Mouse (Mus musculus): ENCODE results near the gene Stpg1. TPM values are rescaled to one million over a fixed set of nuclear protein-coding genes. Genes with fewer than 3 reads are reported as not detected.
A peak's percentile ranks its signal among the peaks of the same experiment; 100 is the strongest.

Gene Stpg1
- polyA plus RNA-seq, 1 experiment from 2014 or later = 0.47 TPM

DNA sequence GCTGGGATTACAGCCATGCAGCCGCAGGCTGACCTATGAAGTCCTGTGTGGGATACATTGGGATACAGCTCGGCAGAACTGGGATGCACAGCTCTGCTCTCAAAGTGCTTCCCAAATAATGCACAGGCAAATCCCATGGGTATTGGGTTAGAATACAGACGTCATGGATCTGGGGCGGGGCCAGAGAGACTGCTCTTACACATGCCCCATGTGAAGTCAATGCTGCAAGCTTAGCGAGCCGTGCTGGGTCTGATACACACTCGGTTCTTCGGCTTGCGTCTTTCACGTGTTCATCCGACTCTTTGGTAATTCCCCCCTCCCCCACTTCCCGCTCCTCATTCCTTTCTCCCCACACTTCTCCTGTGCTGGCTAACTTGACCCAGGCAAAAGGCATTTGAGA, 44.5 kb downstream of the Stpg1 start:
- Histone ChIP-seq H3K27ac (ENCODE audit: low read length) (no peak overlapping the region), H3K4me1 (ENCODE audit: control insufficient read depth, insufficient read depth, low read length) (peaks cover 7% of the 10 kb centered on the region), H3K9ac (ENCODE audit: low read length) (no peak overlapping the region), H3K4me2 (ENCODE audit: low read depth, low read length) (no peak overlapping the region), H3K9me3 (replicated peaks; ENCODE audit: control insufficient read depth, low read length) (no peaks in the 10 kb centered on the region), H3K36me3 (ENCODE audit: control insufficient read depth, insufficient read depth) (no peaks in the 10 kb centered on the region), H3K4me3 (ENCODE audit: low read length) (no peak overlapping the region), H3K27me3 (ENCODE audit: control insufficient read depth, insufficient read depth, low read length) (no peaks in the 10 kb centered on the region; the same call in 1 of the 2 replicates)
- WGBS = 82% methylated on average over 12 of the region's 12 CpGs
- ATAC-seq (replicated peaks; ENCODE audit: extremely low read depth, insufficient read depth, low FRiP score) = no peak

DNA sequence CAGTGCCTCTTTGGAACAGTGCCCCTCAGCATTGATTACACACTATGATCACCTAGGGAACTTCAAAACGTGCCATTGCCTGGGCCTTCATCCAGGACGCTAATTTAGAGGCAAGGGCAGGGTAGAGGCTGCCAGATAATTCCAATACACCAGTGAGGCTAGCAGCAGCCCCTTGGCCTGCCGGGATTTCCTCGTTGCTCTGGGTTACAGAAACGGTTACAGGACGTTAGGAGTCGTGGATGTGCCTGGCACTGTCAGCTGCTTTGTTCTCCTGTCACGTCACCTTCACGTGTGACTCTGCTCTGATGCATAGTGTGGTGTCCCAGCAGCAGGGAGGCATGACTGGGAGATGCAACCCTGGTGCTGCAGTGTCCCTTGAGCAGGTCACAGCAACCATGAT, 45.5 kb downstream of the Stpg1 start:
- H3K27me3 ChIP-seq (ENCODE audit: control insufficient read depth, insufficient read depth, low read length) = no peaks in the 10 kb centered on the region; the same call in 1 of the 2 replicates
- ATAC-seq (replicated peaks; ENCODE audit: extremely low read depth, insufficient read depth, low FRiP score) = no peak
- WGBS = 69% methylated on average over 9 of the region's 9 CpGs

DNA sequence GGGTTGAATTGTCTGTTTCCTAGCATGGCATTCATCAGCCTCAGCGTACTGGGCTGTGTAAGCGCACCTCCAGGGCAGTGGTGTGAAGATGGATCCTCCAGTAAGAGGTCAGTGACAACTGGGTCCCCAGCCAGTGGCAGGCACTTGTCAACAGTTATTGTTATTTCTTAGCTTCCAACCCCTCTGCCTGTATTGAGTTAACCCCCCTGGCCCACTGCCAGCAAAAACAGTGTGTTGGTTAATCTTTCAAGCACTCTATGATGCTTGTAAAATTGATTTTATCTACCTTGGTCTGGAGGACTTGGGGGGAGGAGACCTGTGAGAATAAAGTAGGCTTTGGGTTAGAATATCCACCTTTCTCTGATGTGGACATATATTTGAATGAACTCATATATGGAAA, 49.7 kb downstream of the Stpg1 start:
- Histone ChIP-seq H3K27me3 (ENCODE audit: control insufficient read depth, insufficient read depth, low read length) (no peaks in the 10 kb centered on the region), H3K9me3 (replicated peaks; ENCODE audit: control insufficient read depth, low read length) (no peaks in the 10 kb centered on the region), H3K27ac (ENCODE audit: low read length) (peak overlapping the region; percentile 60), H3K36me3 (ENCODE audit: control insufficient read depth, insufficient read depth) (no peaks in the 10 kb centered on the region), H3K4me3 (ENCODE audit: low read length) (no peak overlapping the region), H3K4me1 (ENCODE audit: control insufficient read depth, insufficient read depth, low read length) (peaks cover 46% of the 10 kb centered on the region), H3K4me2 (ENCODE audit: low read depth, low read length) (no peak overlapping the region), H3K9ac (ENCODE audit: low read length) (no peak overlapping the region)
- no peak for ATAC-seq (replicated peaks; ENCODE audit: extremely low read depth, insufficient read depth, low FRiP score)
- WGBS = 52% methylated on average over 2 of the region's 2 CpGs

More for the DNA sequence above, 45.5 kb downstream of the Stpg1 start:
- peaks cover 16% of the 10 kb centered on the region for H3K4me1 ChIP-seq (ENCODE audit: control insufficient read depth, insufficient read depth, low read length)
- no peak overlapping the region for H3K27ac ChIP-seq (ENCODE audit: low read length)
- no peak overlapping the region for H3K4me2 ChIP-seq (ENCODE audit: low read depth, low read length)
- no peaks in the 10 kb centered on the region for H3K36me3 ChIP-seq (ENCODE audit: control insufficient read depth, insufficient read depth)
- H3K9me3 ChIP-seq (replicated peaks; ENCODE audit: control insufficient read depth, low read length) = no peaks in the 10 kb centered on the region
- no peak overlapping the region for H3K4me3 ChIP-seq (ENCODE audit: low read length)
- no peak overlapping the region for H3K9ac ChIP-seq (ENCODE audit: low read length)

DNA sequence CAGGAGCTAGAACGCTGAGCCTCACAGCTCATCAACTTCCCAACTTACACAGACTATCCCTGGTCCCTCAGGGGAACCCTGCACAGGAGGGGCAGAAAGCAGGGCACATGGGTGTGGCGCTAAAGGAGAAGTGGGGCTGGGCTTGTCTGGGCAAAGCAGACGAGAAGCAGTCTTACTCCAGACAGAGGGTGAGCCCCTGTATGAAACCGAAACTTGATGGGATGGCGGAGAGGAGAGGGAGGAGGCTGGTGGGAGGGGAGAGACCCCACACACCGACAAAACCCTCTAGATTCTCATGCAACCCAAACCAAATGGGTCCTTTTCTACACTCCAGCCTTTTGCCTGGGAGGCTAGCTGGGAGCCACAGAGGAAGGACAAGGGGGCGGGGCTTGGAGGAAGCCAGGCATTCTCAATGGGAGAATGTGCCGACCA, 50.5 kb downstream of the Stpg1 start:
- peak overlapping the region; percentile 61 for H3K9ac ChIP-seq (ENCODE audit: low read length)
- WGBS = 12% methylated on average over 8 of the region's 8 CpGs
- H3K27ac ChIP-seq (ENCODE audit: low read length) = peak overlapping the region; percentile 49
- H3K9me3 ChIP-seq (replicated peaks; ENCODE audit: control insufficient read depth, low read length) = no peaks in the 10 kb centered on the region
- peak; percentile 28; the same call in 1 of the 2 replicates for ATAC-seq (replicated peaks; ENCODE audit: extremely low read depth, insufficient read depth, low FRiP score)
- H3K4me2 ChIP-seq (ENCODE audit: low read depth, low read length) = peak overlapping the region; percentile 60
- peaks cover 49% of the 10 kb centered on the region for H3K4me1 ChIP-seq (ENCODE audit: control insufficient read depth, insufficient read depth, low read length)
- peak overlapping the region; percentile 35 for H3K4me3 ChIP-seq (ENCODE audit: low read length)
- H3K36me3 ChIP-seq (ENCODE audit: control insufficient read depth, insufficient read depth) = no peaks in the 10 kb centered on the region
- no peaks in the 10 kb centered on the region for H3K27me3 ChIP-seq (ENCODE audit: control insufficient read depth, insufficient read depth, low read length)

DNA sequence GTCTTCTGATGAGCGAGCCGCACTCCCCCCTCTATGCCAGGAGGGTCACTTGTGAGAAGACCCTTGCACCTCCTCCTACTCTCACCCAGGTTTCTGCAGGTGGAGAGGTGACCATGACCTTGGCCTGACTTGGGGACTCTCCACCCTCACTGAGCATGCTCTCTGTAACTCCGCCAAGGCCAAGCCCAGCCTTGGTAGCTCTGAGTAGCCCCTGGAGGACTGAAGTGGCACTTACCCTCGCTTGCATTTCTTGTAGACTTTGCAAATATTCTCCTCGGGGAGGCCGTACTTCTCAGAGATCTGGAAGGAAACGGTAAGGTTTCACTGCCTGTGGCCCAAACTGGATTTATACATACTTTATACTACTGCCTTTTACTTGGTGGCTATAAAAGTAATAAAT, 51.4 kb downstream of the Stpg1 start:
- H3K36me3 ChIP-seq (ENCODE audit: control insufficient read depth, insufficient read depth) = no peaks in the 10 kb centered on the region
- H3K4me1 ChIP-seq (ENCODE audit: control insufficient read depth, insufficient read depth, low read length) = peaks cover 49% of the 10 kb centered on the region
- ATAC-seq (replicated peaks; ENCODE audit: extremely low read depth, insufficient read depth, low FRiP score) = no peak
- H3K27me3 ChIP-seq (ENCODE audit: control insufficient read depth, insufficient read depth, low read length) = no peaks in the 10 kb centered on the region
- no peak overlapping the region for H3K4me2 ChIP-seq (ENCODE audit: low read depth, low read length)
- 85% methylated on average over 7 of the region's 7 CpGs for WGBS
- H3K9ac ChIP-seq (ENCODE audit: low read length) = no peak overlapping the region
- no peaks in the 10 kb centered on the region for H3K9me3 ChIP-seq (replicated peaks; ENCODE audit: control insufficient read depth, low read length)
- no peak overlapping the region; the same call in 1 of the 2 replicates for H3K27ac ChIP-seq (ENCODE audit: low read length)
- H3K4me3 ChIP-seq (ENCODE audit: low read length) = no peak overlapping the region

DNA sequence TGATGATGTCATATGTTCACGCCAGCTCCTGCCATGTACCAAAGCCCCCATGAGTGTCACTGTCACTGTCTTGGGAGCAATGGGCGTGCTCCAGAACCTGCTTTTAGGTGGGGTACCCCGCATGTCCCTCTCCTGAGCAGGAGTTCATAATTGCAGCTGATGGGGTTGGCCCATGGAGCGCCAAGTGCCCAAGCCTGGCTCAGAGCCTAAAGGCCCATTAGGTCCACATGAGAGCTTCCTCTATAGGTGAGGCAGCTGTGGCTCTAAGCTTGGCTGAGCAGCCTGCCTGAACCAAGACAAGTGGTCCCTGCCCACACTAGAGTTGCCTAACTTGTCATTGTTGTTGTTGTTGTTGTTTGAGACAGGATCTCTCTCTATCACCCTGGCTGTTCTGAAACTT, 52.2 kb downstream of the Stpg1 start:
- no peak overlapping the region for H3K4me3 ChIP-seq (ENCODE audit: low read length)
- H3K27me3 ChIP-seq (ENCODE audit: control insufficient read depth, insufficient read depth, low read length) = no peaks in the 10 kb centered on the region
- no peak for ATAC-seq (replicated peaks; ENCODE audit: extremely low read depth, insufficient read depth, low FRiP score)
- H3K9ac ChIP-seq (ENCODE audit: low read length) = no peak overlapping the region
- H3K36me3 ChIP-seq (ENCODE audit: control insufficient read depth, insufficient read depth) = no peaks in the 10 kb centered on the region
- WGBS = 73% methylated on average over 4 of the region's 4 CpGs
- H3K4me1 ChIP-seq (ENCODE audit: control insufficient read depth, insufficient read depth, low read length) = peaks cover 49% of the 10 kb centered on the region
- peak overlapping the region; percentile 43 for H3K27ac ChIP-seq (ENCODE audit: low read length)
- no peaks in the 10 kb centered on the region for H3K9me3 ChIP-seq (replicated peaks; ENCODE audit: control insufficient read depth, low read length)
- H3K4me2 ChIP-seq (ENCODE audit: low read depth, low read length) = no peak overlapping the region

DNA sequence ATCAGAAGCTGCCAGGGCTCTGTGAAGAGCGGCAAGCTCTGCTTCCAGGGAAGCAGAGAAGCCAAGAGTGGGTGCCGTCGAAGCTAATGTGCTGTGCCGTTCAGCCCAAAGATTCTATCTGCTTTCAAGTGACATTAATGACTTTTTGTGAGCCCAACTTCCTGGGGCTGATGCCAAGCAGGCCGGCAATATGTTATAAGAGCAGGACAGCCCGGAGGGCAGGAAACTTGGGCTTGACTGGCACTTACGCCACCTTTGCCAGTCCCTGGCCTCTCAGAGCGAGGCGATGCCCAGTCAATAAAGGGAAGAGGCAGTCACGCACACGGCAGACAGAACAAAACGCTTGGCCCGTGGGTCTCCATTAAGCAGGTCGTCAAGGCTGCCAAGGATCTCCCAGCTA, 53.0 kb downstream of the Stpg1 start:
- Histone ChIP-seq H3K4me1 (ENCODE audit: control insufficient read depth, insufficient read depth, low read length) (peaks cover 49% of the 10 kb centered on the region), H3K4me3 (ENCODE audit: low read length) (no peak overlapping the region), H3K36me3 (ENCODE audit: control insufficient read depth, insufficient read depth) (no peaks in the 10 kb centered on the region), H3K27ac (ENCODE audit: low read length) (peak overlapping the region; percentile 43), H3K9ac (ENCODE audit: low read length) (peak overlapping the region; percentile 3; the same call in 1 of the 2 replicates), H3K9me3 (replicated peaks; ENCODE audit: control insufficient read depth, low read length) (no peaks in the 10 kb centered on the region), H3K27me3 (ENCODE audit: control insufficient read depth, insufficient read depth, low read length) (no peaks in the 10 kb centered on the region), H3K4me2 (ENCODE audit: low read depth, low read length) (no peak overlapping the region)
- ATAC-seq (replicated peaks; ENCODE audit: extremely low read depth, insufficient read depth, low FRiP score) = no peak
- WGBS = 50% methylated on average over 14 of the region's 14 CpGs

DNA sequence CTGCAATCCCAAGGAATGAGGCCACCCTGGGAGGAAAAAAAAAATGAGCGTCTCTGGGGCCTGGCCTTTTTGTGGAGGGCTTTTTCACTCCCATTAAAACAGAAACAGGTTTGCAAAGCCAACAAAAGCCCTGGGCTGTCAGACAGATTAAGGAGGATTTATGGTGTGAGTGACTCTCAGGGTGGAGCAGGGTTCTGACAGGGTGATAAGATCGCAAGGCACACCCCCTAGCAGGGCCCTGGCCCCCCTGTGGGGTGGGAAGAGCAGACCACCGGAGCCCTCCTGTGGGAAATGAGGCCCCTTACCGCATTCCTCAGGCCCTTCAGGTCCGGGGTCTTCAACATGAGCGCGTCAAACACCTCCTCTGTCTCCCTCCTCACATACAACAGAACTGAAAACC, 53.5 kb downstream of the Stpg1 start:
- Histone ChIP-seq H3K36me3 (ENCODE audit: control insufficient read depth, insufficient read depth) (no peaks in the 10 kb centered on the region), H3K4me1 (ENCODE audit: control insufficient read depth, insufficient read depth, low read length) (peaks cover 49% of the 10 kb centered on the region), H3K4me2 (ENCODE audit: low read depth, low read length) (no peak overlapping the region), H3K27me3 (ENCODE audit: control insufficient read depth, insufficient read depth, low read length) (no peaks in the 10 kb centered on the region), H3K4me3 (ENCODE audit: low read length) (no peak overlapping the region), H3K9me3 (replicated peaks; ENCODE audit: control insufficient read depth, low read length) (no peaks in the 10 kb centered on the region), H3K27ac (ENCODE audit: low read length) (peak overlapping the region; percentile 43; the same call in 1 of the 2 replicates), H3K9ac (ENCODE audit: low read length) (no peak overlapping the region)
- no peak for ATAC-seq (replicated peaks; ENCODE audit: extremely low read depth, insufficient read depth, low FRiP score)
- 27% methylated on average over 7 of the region's 7 CpGs for WGBS

DNA sequence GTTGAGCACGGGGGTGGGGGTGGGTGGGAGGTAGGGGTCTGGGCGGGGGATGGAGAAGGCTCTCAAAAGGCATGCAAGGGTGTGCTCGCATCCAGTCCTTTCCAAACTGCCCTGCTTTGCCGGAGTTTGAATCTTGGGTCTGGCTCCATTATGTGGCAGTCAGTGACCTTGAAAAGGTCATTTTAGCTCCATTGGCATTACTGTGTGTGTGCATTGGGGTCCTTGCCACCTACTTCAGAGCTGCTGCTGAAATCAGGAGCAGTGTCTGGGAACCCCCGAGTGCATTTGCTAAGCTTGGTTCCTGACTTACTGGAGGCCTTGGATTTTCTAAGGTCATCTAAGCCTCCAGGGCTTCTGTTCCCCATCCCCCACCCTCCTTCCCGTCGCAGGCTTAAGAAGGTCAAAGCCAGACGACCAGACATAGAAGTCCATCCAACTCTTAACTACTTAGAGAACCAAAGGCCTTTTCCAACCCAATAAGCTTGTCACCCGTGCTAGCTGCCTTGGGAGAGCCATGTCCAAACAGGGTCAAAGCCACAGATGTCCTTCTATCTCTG, 54.0 kb downstream of the Stpg1 start:
- Histone ChIP-seq H3K4me1 (ENCODE audit: control insufficient read depth, insufficient read depth, low read length) (peaks cover 46% of the 10 kb centered on the region), H3K27ac (ENCODE audit: low read length) (no peak overlapping the region), H3K27me3 (ENCODE audit: control insufficient read depth, insufficient read depth, low read length) (no peaks in the 10 kb centered on the region), H3K36me3 (ENCODE audit: control insufficient read depth, insufficient read depth) (no peaks in the 10 kb centered on the region), H3K9me3 (replicated peaks; ENCODE audit: control insufficient read depth, low read length) (no peaks in the 10 kb centered on the region), H3K9ac (ENCODE audit: low read length) (no peak overlapping the region), H3K4me2 (ENCODE audit: low read depth, low read length) (no peak overlapping the region), H3K4me3 (ENCODE audit: low read length) (no peak overlapping the region)
- no peak for ATAC-seq (replicated peaks; ENCODE audit: extremely low read depth, insufficient read depth, low FRiP score)
- 35% methylated on average over 9 of the region's 9 CpGs for WGBS

All from heart, embryonic 16.5 days (tissue).